Mouse (Mus musculus) hematopoietic stem cell, adult 5-6 weeks (primary cell): ENCODE results near the gene Csf3r. TPM values are rescaled to one million over a fixed set of nuclear protein-coding genes. Genes with fewer than 3 reads are reported as not detected.

ENCODE experiments used
- ATAC-seq, 2 experiments: fragments of 125-278 bp in 1 of 2; replicated peaks in 1 of 2; 2 replicates each; pipeline ENCODE4 v1.8.0; 2016 to 2017; ENCODE audit warnings: inconsistent platforms in 2 of 2, mild to moderate bottlenecking in 2 of 2, moderate number of reproducible peaks in 2 of 2, low read depth in 1 of 2, moderate TSS enrichment in 1 of 2; ENCODE audit not compliant: low FRiP score in 2 of 2, poor library complexity in 2 of 2, severe bottlenecking in 2 of 2, insufficient read depth in 1 of 2, low TSS enrichment in 1 of 2
- total RNA-seq: library from RNA; stranded (forward); fragments of 172-1452, 232-1000 nt; gene quantifications from 2 replicates; pipeline ENCODE4 v1.2.3, GENCODE M21; 2017

The Csf3r gene
- total RNA-seq, 1 experiment from 2014 or later: 73.0 TPM

GRCm38 (mm10) chr4:126090101-126090847 is 65.9 kb downstream of the Csf3r start:
- ATAC-seq: 0 out of 4 replicates have a peak, but pooled peaks have one; percentile 11 to 24

DNA sequence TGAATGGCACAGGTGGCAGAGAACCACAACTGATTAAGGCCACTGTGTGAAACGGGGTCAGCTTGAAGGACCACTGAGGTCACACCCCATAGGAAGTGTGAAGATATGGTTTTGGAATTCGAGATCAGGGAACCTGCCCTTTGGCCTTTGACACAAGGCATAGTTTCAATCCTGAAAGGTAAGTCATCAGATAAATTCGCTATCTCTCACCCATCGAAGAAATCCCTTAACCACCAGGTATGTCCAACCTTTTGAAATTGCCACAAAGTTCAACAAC is 66.4 kb downstream of the Csf3r start:
- no peak for ATAC-seq

DNA sequence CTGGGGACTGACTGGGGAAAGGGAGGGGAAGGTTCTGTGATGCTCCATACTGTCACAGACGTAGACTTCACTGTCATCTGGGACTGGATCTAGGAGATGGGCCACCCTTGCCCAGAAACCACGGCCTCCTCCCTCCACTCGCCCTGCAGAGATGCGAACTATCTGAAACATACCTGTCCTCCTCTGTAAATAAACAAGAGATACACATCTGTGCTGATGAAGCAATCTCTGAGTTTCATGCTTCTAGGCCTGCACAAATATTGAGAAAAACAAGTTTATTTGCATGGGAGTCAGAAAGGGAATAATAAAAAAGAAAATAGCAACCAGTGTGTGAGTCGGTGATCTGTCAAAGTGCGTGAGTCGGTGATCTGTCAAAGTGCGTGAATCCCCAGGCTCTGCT is 67.5 kb downstream of the Csf3r start:
- no peak for ATAC-seq

Other genes with a start within 250 kb of the Csf3r start
- 46.5 and 48.0 TPM in 2 replicates for gene Mrps15, start 22.4 kb downstream of the Csf3r start, total RNA-seq
- 10.3 and 25.2 TPM in 2 replicates for gene Oscp1, start 34.0 kb downstream of the Csf3r start, total RNA-seq
- 18.5 and 19.1 TPM in 2 replicates for gene Lsm10, start 72.1 kb downstream of the Csf3r start, total RNA-seq
- gene Stk40, start 79.4 kb downstream of the Csf3r start, total RNA-seq: 6.6 and 16.1 TPM in 2 replicates
- gene Eva1b, start 123.2 kb downstream of the Csf3r start, total RNA-seq: 1.7 and 3.3 TPM in 2 replicates
- gene Sh3d21, start 138.9 kb downstream of the Csf3r start, total RNA-seq: 0.89 and 2.4 TPM in 2 replicates
- 447 and 515 TPM in 2 replicates for gene Thrap3, start 178.2 kb downstream of the Csf3r start, total RNA-seq
- 28.5 and 40.6 TPM in 2 replicates for gene Map7d1, start 231.8 kb downstream of the Csf3r start, total RNA-seq
- 39.9 and 58.4 TPM in 2 replicates for gene Trappc3, start 237.8 kb downstream of the Csf3r start, total RNA-seq